Mouse (Mus musculus) embryonic fibroblast, embryonic 13.5 days (primary cell): ENCODE measurements around the gene Lingo1. TPM values are rescaled to one million over a fixed set of nuclear protein-coding genes. Genes with fewer than 3 reads are reported as not detected.
A peak's percentile ranks its signal among the peaks of the same experiment; 100 is the strongest.

ENCODE experiments used
- H3K27ac ChIP-seq: 2 replicates; pipeline ENCODE4 v1.5.1; 2012; ENCODE audit warnings: low read length, control low read depth, inconsistent platforms; ENCODE audit not compliant: insufficient read depth
- H3K4me1 ChIP-seq: 2 replicates; pipeline ENCODE4 v1.6.1; 2011; ENCODE audit warnings: low read length; ENCODE audit not compliant: control insufficient read depth, insufficient read depth
- H3K4me3 ChIP-seq: 2 replicates; pipeline ENCODE4 v1.5.1; 2011; ENCODE audit warnings: mild to moderate bottlenecking, control low read depth, low read length; ENCODE audit not compliant: insufficient read depth
- CTCF ChIP-seq: IDR thresholded peaks from 2 replicates; pipeline ENCODE4 v1.5.1; 2011; ENCODE audit warnings: mild to moderate bottlenecking, control low read depth, low read length, moderate library complexity, borderline replicate concordance; ENCODE audit not compliant: insufficient read depth
- POLR2A ChIP-seq: IDR thresholded peaks from 2 replicates; pipeline ENCODE4 v1.6.1; 2011; ENCODE audit warnings: low read depth, mild to moderate bottlenecking, control low read depth, low read length, moderate library complexity
- polyA plus RNA-seq: library from polyadenylated mRNA; stranded (reverse); fragments of >200 nt; gene quantifications from 2 replicates; pipeline ENCODE4 v1.2.4, GENCODE M21; 2011; ENCODE audit warnings: low read depth; ENCODE audit not compliant: missing spikeins, insufficient read length

Lingo1 gene
- polyA plus RNA-seq, 1 experiment, result 3.7 TPM

DNA sequence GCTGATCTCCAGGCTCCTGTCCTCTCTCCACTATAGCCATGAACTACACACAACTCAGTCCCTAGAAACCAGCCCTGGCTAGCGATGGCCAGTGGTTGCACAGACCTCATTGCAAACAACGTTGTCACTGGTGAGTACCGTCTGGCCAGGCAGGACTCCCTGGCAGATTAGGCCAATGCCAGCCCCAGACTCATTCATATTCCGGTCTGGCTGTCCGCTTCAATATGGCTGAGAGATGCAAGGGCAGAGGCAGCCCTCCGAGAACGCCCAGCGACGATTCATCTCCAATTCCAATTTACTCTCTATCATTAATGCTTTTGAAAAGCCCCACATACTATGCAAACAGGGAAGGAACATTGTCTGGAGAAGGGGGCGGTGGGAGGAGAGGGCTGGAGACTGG is 11.7 kb downstream of the Lingo1 start:
- no peak overlapping the region for H3K4me3 ChIP-seq
- H3K27ac ChIP-seq, result no peak overlapping the region
- no peak for TF ChIP-seq POLR2A
- no peak for TF ChIP-seq CTCF
- H3K4me1 ChIP-seq, result no peaks in the 10 kb centered on the region

DNA sequence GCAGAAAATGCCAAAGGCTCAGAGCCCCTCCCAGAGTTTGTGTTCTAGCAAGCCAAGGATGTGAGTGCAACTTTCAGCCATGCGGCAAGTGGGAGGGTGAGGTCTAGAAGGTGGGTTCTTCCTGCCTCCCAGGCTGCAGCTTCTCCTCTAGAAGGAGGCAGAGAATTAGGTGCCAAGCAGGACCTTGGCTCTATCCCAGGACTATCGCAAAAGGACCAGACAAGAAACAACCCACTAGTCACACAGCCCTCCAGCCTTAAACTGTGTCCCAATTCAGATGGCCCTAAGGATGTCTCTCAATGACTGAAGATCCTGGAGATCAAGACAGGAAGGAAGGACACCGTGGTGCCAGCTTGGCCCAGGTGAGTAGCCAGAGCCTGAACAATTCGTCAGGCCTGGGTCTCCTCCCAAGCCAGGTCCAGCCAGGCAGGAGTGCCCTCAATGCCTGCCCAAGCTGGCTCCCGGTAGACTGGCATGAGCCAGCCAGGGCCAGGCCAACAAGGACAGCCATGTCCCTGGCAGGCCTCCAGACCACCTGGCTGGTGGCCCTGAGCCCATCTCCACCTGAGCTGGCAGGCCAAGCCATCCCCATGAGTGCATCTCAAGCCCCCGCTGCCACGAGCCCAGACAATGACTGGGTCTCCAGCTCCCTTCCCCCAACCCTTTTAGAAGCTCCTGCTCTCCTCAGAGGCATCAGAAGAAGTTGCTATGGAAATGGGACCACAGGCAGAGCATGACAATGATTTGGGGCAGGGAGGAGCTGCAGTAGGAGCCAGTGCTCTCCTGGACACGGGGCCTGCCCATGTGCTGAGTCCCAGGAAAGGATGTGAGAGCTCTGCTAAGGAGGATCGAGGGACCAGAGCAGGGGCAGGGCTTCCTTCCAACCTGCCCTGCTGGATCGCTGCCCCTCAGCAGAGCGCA is 19.1 kb downstream of the Lingo1 start:
- TF ChIP-seq POLR2A, result no peak
- TF ChIP-seq CTCF, result no peak
- H3K27ac ChIP-seq, result no peak overlapping the region
- 0 out of 2 replicates have a peak, but pooled peaks cover 6% of the 10 kb centered on the region for H3K4me1 ChIP-seq
- H3K4me3 ChIP-seq, result no peak overlapping the region

DNA sequence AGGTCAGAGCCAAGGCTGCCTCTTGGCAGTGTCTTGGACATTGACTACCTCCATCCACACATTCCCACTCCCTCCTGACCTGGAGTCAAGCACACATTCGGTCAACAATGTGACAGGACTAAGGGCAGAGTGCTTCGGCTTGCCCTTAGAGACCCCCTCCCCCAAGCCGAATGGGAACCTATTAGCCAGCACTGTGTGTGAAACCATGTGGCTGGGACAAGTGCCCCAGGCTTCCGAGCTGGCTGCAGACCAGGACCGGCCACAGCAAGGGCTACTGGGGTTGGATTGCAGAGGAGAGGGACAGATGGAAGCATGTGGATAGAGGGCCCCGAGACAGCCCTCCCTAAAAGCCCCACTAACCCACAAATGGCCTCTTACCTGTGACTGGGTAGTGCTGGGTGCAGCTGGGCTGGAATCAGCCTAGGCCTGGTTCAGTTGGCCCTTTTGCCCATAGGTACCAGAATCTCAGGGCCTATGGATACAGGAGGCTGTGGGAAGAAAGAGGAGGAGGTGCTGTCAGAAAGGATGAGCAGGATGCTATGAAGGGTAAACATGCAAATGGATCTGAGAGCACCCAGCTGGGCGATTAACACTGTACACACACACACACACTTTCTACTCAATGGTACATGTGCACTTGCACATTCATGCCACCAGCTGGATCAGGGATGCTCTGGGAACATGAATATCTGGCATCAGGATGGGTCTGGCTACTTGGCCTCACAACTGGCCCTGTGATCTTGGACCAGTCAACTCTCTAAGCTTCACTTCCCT is 20.9 kb downstream of the Lingo1 start:
- no peak overlapping the region for H3K4me3 ChIP-seq
- H3K4me1 ChIP-seq, result 0 out of 2 replicates have a peak, but pooled peaks cover 6% of the 10 kb centered on the region
- TF ChIP-seq POLR2A (no peak), CTCF (no peak)
- H3K27ac ChIP-seq, result no peak overlapping the region

- no peak overlapping the region for H3K27ac ChIP-seq
- H3K4me3 ChIP-seq, result no peak overlapping the region
- 0 out of 2 replicates have a peak, but pooled peaks cover 6% of the 10 kb centered on the region for H3K4me1 ChIP-seq
- peak; percentile 79 for TF ChIP-seq CTCF
- no peak for TF ChIP-seq POLR2A
These were observed 22.0 kb downstream of the Lingo1 start for GRCm38 (mm10) chr9:56774231-56774630.

- H3K4me1 ChIP-seq, result 0 out of 2 replicates have a peak, but pooled peaks cover 6% of the 10 kb centered on the region
- H3K27ac ChIP-seq, result no peak overlapping the region
- H3K4me3 ChIP-seq, result no peak overlapping the region
- no peak for TF ChIP-seq POLR2A
- no peak for TF ChIP-seq CTCF
These were observed 22.6 kb downstream of the Lingo1 start for GRCm38 (mm10) chr9:56773666-56774065.

- no peak overlapping the region for H3K27ac ChIP-seq
- TF ChIP-seq CTCF, result no peak
- TF ChIP-seq POLR2A, result no peak
- no peaks in the 10 kb centered on the region for H3K4me1 ChIP-seq
- no peak overlapping the region for H3K4me3 ChIP-seq
These were observed 28.6 kb downstream of the Lingo1 start for GRCm38 (mm10) chr9:56767653-56768136.

DNA sequence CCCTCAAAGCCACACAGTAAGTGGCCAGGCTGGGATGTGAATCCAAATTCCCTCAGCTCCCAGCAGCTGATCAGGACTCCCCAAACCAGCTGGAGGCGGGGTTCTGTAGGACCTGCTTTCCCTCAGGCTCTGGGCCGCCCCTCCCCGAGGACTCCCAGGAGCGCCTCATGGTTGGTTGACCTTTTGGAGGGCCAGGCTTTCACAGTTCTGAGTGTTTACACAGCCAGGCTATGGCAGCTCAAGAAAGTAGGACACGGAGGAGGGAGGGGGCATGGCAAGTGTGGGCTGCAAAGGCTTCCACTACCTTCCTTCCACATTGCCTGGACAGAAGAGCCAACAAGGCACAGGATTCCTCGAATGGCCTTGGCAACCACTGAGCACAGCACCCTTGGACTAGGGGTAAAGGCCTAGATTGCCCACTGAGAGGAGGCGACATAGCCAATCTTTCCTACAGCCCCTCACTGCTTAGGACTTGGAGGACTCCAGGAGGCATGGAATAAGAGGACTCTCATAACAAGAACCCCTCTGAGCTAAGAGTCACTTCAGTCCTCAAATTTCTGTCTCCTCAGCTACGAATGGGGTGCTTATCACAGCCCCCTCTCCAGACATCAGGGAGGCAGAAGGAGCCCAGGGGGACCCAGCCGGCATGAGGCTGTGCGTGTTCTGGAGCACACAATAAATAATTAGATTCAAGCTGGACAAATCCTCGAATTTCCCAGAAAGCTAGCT is 29.5 kb downstream of the Lingo1 start:
- TF ChIP-seq CTCF (no peak), POLR2A (no peak)
- no peak overlapping the region for H3K4me3 ChIP-seq
- H3K4me1 ChIP-seq, result no peaks in the 10 kb centered on the region
- H3K27ac ChIP-seq, result no peak overlapping the region

GRCm38 (mm10) chr9:56762106-56762562 is 34.1 kb downstream of the Lingo1 start:
- no peak overlapping the region for H3K27ac ChIP-seq
- no peaks in the 10 kb centered on the region for H3K4me1 ChIP-seq
- no peak overlapping the region for H3K4me3 ChIP-seq
- no peak for TF ChIP-seq CTCF
- TF ChIP-seq POLR2A, result no peak

- H3K27ac ChIP-seq, result no peak overlapping the region
- H3K4me3 ChIP-seq, result no peak overlapping the region
- TF ChIP-seq CTCF (no peak), POLR2A (no peak)
- H3K4me1 ChIP-seq, result no peaks in the 10 kb centered on the region
These were observed 38.5 kb downstream of the Lingo1 start for GRCm38 (mm10) chr9:56757791-56758190.

DNA sequence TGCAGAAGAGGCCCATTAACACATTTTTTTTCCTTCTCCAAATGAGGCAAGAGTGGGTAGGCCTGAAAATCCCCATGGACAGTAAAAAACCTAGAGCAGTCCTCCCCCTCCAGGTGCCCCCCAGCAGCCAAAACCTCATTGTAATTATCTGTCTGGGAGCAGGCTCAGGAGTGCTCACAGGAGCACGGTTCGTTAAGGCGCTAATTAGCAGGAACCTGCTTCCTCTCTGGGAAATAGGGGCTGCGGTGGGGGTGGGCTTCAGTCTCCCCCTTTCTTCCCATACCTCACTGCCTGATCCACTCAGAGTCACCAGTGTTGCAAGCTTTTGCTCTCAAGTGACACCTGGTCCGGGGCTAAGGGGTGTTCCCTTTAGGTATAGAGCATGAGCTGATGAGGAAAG is 41.1 kb downstream of the Lingo1 start:
- Histone ChIP-seq H3K4me1 (no peaks in the 10 kb centered on the region), H3K4me3 (no peak overlapping the region), H3K27ac (no peak overlapping the region)
- TF ChIP-seq CTCF (no peak), POLR2A (no peak)
